Mouse (Mus musculus): Measurements from ENCODE around the gene Camk2d. TPM values are rescaled to one million over a fixed set of nuclear protein-coding genes. Genes with fewer than 3 reads are reported as not detected.

Gene Camk2d
- total RNA-seq, 4 experiments from 2014 or later: 49.9 to 62.3 (median 62.0) TPM

GRCm38 (mm10) chr3:126688516-126688915, 92.4 kb downstream of the Camk2d start:
- DNase-seq (ENCODE audit: low spot score in 2 of 2): no peak

GRCm38 (mm10) chr3:126690627-126691505, 94.8 kb downstream of the Camk2d start:
- no peak for DNase-seq (ENCODE audit: low spot score in 2 of 2)

GRCm38 (mm10) chr3:126691565-126691964, 95.5 kb downstream of the Camk2d start:
- DNase-seq (ENCODE audit: low spot score in 2 of 2): no peak

- peak in 1 of 2 experiments; percentile 6 for DNase-seq (ENCODE audit: low spot score in 2 of 2)
These were observed 96.7 kb downstream of the Camk2d start for GRCm38 (mm10) chr3:126692797-126693196.

- DNase-seq (ENCODE audit: low spot score in 2 of 2): no peak
These were observed 97.2 kb downstream of the Camk2d start for GRCm38 (mm10) chr3:126693302-126693701.

- DNase-seq (ENCODE audit: low spot score in 2 of 2): peak; percentile 63 to 70
These were observed 99.6 kb downstream of the Camk2d start for GRCm38 (mm10) chr3:126695456-126696293.

- no peak for DNase-seq (ENCODE audit: low spot score in 2 of 2)
These were observed 100.5 kb downstream of the Camk2d start for GRCm38 (mm10) chr3:126696620-126697019.

GRCm38 (mm10) chr3:126699740-126700139, 103.6 kb downstream of the Camk2d start:
- DNase-seq (ENCODE audit: low spot score in 2 of 2): no peak

GRCm38 (mm10) chr3:126701067-126701466, 105.0 kb downstream of the Camk2d start:
- peak in 1 of 2 experiments; percentile 6 for DNase-seq (ENCODE audit: low spot score in 2 of 2)

- DNase-seq (ENCODE audit: low spot score in 2 of 2): no peak
These were observed 105.5 kb downstream of the Camk2d start for GRCm38 (mm10) chr3:126701586-126701985.

- DNase-seq (ENCODE audit: low spot score in 2 of 2): no peak
These were observed 109.4 kb downstream of the Camk2d start for GRCm38 (mm10) chr3:126705490-126705889.

- DNase-seq (ENCODE audit: low spot score in 2 of 2): no peak
These were observed 118.2 kb downstream of the Camk2d start for GRCm38 (mm10) chr3:126714281-126714680.

- no peak for DNase-seq (ENCODE audit: low spot score in 2 of 2)
These were observed 126.9 kb downstream of the Camk2d start for GRCm38 (mm10) chr3:126723021-126723449.

GRCm38 (mm10) chr3:126723458-126723857, 127.4 kb downstream of the Camk2d start:
- DNase-seq (ENCODE audit: low spot score in 2 of 2): no peak

- DNase-seq (ENCODE audit: low spot score in 2 of 2): no peak
These were observed 129.5 kb downstream of the Camk2d start for GRCm38 (mm10) chr3:126725647-126726046.

- DNase-seq (ENCODE audit: low spot score in 2 of 2): no peak
These were observed 131.3 kb downstream of the Camk2d start for GRCm38 (mm10) chr3:126727387-126727786.

GRCm38 (mm10) chr3:126730411-126730810, 134.3 kb downstream of the Camk2d start:
- DNase-seq (ENCODE audit: low spot score in 2 of 2): no peak

GRCm38 (mm10) chr3:126732323-126732722, 136.2 kb downstream of the Camk2d start:
- no peak for DNase-seq (ENCODE audit: low spot score in 2 of 2)

GRCm38 (mm10) chr3:126734533-126734932, 138.4 kb downstream of the Camk2d start:
- no peak for DNase-seq (ENCODE audit: low spot score in 2 of 2)

GRCm38 (mm10) chr3:126735211-126735610, 139.1 kb downstream of the Camk2d start:
- no peak for DNase-seq (ENCODE audit: low spot score in 2 of 2)

- DNase-seq (ENCODE audit: low spot score in 2 of 2): peak; percentile 65 to 80
These were observed 141.0 kb downstream of the Camk2d start for GRCm38 (mm10) chr3:126737128-126737527.

- DNase-seq (ENCODE audit: low spot score in 2 of 2): no peak
These were observed 144.0 kb downstream of the Camk2d start for GRCm38 (mm10) chr3:126740146-126740545.
